Mouse (Mus musculus): Measurements from ENCODE around the gene Adamtsl1. TPM values are rescaled to one million over a fixed set of nuclear protein-coding genes. Genes with fewer than 3 reads are reported as not detected.

Gene Adamtsl1
- polyA plus RNA-seq, 1 experiment from 2014 or later = 7.7 TPM

DNA sequence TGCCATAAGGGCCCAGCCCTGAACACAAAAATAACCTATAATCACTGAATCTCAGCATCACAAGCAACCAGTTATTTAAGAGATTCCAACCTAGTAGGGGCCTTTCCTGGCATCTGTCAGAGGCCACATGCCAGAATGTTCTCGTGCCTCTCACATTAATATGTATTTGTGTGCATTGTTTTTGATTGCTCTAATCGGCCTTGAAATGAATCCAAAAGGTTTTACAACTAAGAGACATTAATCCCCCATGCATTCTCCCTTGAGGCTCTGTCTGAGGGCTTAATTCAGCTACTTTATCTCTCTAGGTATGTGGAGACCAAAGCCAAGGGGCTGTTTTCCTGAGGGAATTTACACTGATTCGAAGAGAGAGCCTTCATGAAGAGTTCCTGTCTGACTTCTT, 250.5 kb downstream of the Adamtsl1 start:
- Histone ChIP-seq H3K4me3 (replicated peaks) (no peak overlapping the region), H3K9ac (no peak overlapping the region), H3K4me2 (replicated peaks) (no peak overlapping the region), H3K27ac (no peak overlapping the region), H3K27me3 (replicated peaks) (no peaks in the 10 kb centered on the region), H3K9me3 (no peaks in the 10 kb centered on the region), H3K36me3 (no peaks in the 10 kb centered on the region), H3K4me1 (replicated peaks) (no peaks in the 10 kb centered on the region)
- no peak for ATAC-seq
- 76% methylated on average over 3 of the region's 3 CpGs for WGBS

DNA sequence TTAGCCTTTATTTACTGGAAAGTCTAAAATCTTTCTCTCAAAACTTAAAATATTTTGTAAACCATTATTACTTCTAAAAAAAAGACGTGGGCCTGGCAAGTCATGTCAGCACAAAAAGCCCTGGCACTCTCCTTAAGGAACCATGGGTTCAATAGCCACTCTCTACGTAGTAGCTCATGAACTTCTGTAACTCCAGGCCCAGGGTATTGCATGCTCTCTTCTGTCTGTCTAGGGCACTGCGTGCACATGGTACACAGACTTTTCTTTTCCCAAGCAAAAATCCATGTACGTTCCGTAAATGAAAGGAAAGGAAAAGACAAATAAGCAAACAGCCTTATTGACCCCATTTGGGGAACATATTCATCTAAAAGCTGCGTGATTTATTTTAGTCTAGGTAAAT, 253.7 kb downstream of the Adamtsl1 start:
- Histone ChIP-seq H3K9me3 (no peaks in the 10 kb centered on the region), H3K4me1 (replicated peaks) (no peaks in the 10 kb centered on the region), H3K27ac (no peak overlapping the region), H3K36me3 (no peaks in the 10 kb centered on the region), H3K9ac (no peak overlapping the region), H3K4me3 (replicated peaks) (no peak overlapping the region), H3K27me3 (replicated peaks) (no peaks in the 10 kb centered on the region), H3K4me2 (replicated peaks) (no peak overlapping the region)
- WGBS = 69% methylated on average over 6 of the region's 6 CpGs
- no peak for ATAC-seq

DNA sequence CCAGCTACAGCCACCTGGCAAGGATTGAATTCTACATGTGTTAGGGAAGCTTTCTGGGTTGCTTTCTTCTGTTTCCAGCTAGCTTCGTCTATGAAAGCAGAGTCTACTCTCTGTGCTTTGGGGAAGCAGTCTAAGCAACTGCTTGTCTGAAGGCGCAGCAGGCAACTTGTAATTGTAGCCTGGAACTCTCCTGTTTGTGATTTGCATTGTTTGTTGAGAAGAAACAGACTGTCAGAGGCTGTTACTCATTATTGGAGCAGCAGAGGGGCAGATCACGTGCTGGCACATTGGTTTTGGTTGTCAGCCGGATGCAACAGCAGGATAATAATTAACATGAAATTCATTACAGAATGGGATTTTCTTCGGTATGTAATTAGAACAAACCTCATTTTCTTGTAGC, 254.1 kb downstream of the Adamtsl1 start:
- no peak for ATAC-seq
- 34% methylated on average over 5 of the region's 5 CpGs for WGBS
- H3K27ac ChIP-seq = no peak overlapping the region

DNA sequence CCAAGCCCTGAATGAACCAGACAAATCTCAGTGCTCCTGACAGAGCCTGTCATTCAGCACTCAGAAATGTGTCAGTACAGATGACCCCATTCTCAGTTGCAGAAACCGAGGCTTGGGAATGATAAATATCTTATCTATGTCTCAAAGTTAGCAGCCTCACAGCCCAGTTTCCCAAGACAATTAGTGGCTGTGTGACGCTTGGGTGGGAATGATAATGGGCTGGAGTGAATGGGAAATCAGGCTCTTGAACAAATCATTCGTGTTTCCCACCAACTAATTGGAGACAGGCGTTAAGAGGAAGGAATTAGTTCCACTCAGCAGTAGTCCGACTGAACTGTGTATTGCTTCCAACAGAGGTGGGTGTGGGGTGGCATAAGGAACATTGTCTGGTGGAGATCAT, 268.5 kb downstream of the Adamtsl1 start:
- Histone ChIP-seq H3K4me2 (replicated peaks) (no peak overlapping the region), H3K9me3 (no peaks in the 10 kb centered on the region), H3K9ac (no peak overlapping the region), H3K27ac (no peak overlapping the region), H3K27me3 (replicated peaks) (no peaks in the 10 kb centered on the region), H3K36me3 (no peaks in the 10 kb centered on the region), H3K4me3 (replicated peaks) (no peak overlapping the region), H3K4me1 (replicated peaks) (no peaks in the 10 kb centered on the region)
- 65% methylated on average over 5 of the region's 5 CpGs for WGBS
- ATAC-seq = no peak

More for the DNA sequence above, 254.1 kb downstream of the Adamtsl1 start:
- Histone ChIP-seq H3K9ac (no peak overlapping the region), H3K4me3 (replicated peaks) (no peak overlapping the region), H3K27me3 (replicated peaks) (no peaks in the 10 kb centered on the region), H3K4me2 (replicated peaks) (no peak overlapping the region), H3K9me3 (no peaks in the 10 kb centered on the region), H3K36me3 (no peaks in the 10 kb centered on the region), H3K4me1 (replicated peaks) (no peaks in the 10 kb centered on the region)

DNA sequence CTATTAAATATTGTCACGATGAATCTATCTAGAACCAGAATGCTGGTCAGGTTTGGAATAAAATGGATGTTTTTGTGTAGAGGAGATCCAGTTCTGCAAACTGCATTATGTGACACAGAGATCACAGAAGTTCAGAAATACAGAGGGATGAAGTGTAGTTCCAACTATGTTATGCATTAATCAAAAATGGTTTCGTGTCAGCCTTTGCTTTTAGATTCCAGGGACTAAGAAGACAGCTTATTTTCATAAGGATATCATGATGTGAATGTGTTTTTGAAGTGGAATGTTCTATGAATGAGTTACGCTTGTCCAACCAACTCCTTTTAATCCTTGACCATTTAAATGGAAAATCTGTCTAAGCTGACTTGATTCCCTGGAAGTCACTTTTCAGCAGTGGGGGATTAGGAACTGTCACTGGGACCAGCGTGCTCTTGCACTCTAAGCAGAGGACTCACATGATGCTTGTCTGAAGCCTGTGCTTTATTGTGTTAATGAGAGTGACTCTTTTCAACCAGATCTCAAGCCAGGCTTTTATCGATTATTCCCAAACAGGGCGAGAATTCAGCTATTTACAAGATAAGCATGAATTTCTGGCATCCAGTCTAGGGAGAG, 269.9 kb downstream of the Adamtsl1 start:
- no peaks in the 10 kb centered on the region for H3K9me3 ChIP-seq
- no peaks in the 10 kb centered on the region for H3K36me3 ChIP-seq
- H3K4me1 ChIP-seq (replicated peaks) = no peaks in the 10 kb centered on the region
- H3K9ac ChIP-seq = no peak overlapping the region
- H3K4me2 ChIP-seq (replicated peaks) = no peak overlapping the region
- no peaks in the 10 kb centered on the region for H3K27me3 ChIP-seq (replicated peaks)
- 57% methylated on average over 6 of the region's 6 CpGs for WGBS
- no peak overlapping the region for H3K4me3 ChIP-seq (replicated peaks)
- no peak overlapping the region for H3K27ac ChIP-seq
- no peak for ATAC-seq

DNA sequence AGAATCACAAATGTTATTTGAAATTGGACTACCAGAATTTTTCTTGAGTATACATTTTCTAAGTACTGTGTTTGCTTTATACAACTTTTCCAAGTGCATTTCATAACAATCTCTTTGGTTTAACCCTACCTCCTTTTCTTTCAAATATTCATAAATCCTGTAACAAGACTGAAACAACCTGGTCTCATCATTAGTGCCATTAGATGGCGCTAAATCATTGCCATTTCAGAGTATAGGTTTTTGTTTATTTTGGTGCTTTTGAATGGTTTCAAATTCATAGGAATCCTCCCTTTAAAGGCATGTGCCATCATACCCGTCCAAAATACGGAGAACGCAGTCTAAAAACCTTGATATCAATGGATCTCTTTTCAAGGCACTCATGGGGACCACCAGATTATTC, 270.5 kb downstream of the Adamtsl1 start:
- Histone ChIP-seq H3K27me3 (replicated peaks) (no peaks in the 10 kb centered on the region), H3K36me3 (no peaks in the 10 kb centered on the region), H3K4me3 (replicated peaks) (no peak overlapping the region), H3K9me3 (no peaks in the 10 kb centered on the region), H3K4me2 (replicated peaks) (no peak overlapping the region), H3K4me1 (replicated peaks) (no peaks in the 10 kb centered on the region), H3K9ac (no peak overlapping the region), H3K27ac (no peak overlapping the region)
- no peak for ATAC-seq
- WGBS = 67% methylated on average over 4 of the region's 4 CpGs

DNA sequence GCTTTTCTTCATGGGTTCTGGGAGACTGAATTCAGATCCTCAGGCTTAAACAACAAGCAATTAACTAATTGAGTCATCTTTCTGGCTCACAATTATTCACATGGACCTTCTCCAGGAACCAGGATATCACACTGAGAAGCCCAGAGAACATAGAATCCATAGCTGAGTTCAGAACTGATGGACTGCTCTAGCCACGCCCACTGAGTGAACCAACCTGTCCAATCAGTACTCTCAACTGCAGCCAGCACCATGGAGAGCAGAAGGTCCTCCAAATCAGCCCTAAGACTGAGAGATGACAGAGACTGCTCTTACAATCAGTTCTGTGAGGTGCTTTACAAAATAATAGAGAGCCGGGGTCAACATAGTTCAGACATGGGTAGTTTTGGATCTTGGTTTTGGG, 276.3 kb downstream of the Adamtsl1 start:
- no peaks in the 10 kb centered on the region for H3K9me3 ChIP-seq
- no peak for ATAC-seq
- no peaks in the 10 kb centered on the region for H3K4me1 ChIP-seq (replicated peaks)
- H3K36me3 ChIP-seq = no peaks in the 10 kb centered on the region
- 59% methylated on average over 2 of the region's 2 CpGs for WGBS
- no peak overlapping the region for H3K4me2 ChIP-seq (replicated peaks)
- H3K27ac ChIP-seq = no peak overlapping the region
- no peak overlapping the region for H3K9ac ChIP-seq
- no peaks in the 10 kb centered on the region for H3K27me3 ChIP-seq (replicated peaks)
- no peak overlapping the region for H3K4me3 ChIP-seq (replicated peaks)

DNA sequence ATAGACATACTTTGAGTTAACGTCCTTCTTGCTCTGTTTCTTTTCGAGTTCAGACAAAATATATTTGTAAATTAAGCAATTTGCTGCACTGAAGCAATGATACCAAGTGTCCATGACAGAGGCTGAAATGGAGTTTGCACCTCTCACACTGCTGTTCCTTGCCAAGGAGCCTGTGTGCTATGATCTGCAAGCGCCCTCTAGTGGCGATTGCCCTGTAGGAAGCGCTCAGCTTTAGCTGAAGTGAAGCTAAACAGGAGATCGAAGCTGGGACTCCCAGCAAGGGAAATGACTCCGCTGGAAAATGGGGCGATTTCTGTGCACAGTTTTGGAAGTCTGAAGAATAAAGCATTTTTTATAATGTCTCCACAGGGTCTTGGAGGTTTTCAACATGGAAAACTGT, 287.8 kb downstream of the Adamtsl1 start:
- 3% methylated on average over 8 of the region's 8 CpGs for WGBS
- H3K9ac ChIP-seq = no peak overlapping the region
- no peak overlapping the region for H3K27ac ChIP-seq
- H3K36me3 ChIP-seq = no peaks in the 10 kb centered on the region
- no peak overlapping the region for H3K4me3 ChIP-seq (replicated peaks)
- H3K4me2 ChIP-seq (replicated peaks) = no peak overlapping the region
- peak; percentile 80 for ATAC-seq
- H3K27me3 ChIP-seq (replicated peaks) = no peaks in the 10 kb centered on the region
- H3K9me3 ChIP-seq = no peaks in the 10 kb centered on the region
- no peaks in the 10 kb centered on the region for H3K4me1 ChIP-seq (replicated peaks)

DNA sequence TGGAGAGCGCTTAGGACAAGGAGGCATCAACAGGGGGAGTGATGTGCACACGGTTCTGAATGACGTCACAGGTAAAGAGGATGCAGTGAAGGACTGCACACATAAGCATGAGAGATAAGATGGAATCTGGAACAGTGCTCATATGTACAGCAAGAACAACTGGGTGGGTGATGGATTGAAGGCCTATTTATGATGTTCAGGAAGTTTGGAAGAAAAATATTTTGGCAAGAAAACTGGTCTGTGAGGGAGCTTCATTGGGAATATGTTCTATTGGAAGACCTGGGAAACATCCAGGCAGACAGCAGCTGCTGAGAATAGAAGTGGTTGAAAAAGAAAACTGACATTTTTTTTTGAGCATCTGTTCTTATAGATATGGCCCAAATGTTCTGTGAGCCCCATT, 300.4 kb downstream of the Adamtsl1 start:
- Histone ChIP-seq H3K36me3 (no peaks in the 10 kb centered on the region), H3K9me3 (no peaks in the 10 kb centered on the region), H3K9ac (no peak overlapping the region), H3K4me1 (replicated peaks) (no peaks in the 10 kb centered on the region), H3K4me3 (replicated peaks) (no peak overlapping the region), H3K4me2 (replicated peaks) (no peak overlapping the region), H3K27ac (no peak overlapping the region), H3K27me3 (replicated peaks) (no peaks in the 10 kb centered on the region)
- WGBS = 67% methylated on average over 3 of the region's 3 CpGs
- no peak for ATAC-seq

DNA sequence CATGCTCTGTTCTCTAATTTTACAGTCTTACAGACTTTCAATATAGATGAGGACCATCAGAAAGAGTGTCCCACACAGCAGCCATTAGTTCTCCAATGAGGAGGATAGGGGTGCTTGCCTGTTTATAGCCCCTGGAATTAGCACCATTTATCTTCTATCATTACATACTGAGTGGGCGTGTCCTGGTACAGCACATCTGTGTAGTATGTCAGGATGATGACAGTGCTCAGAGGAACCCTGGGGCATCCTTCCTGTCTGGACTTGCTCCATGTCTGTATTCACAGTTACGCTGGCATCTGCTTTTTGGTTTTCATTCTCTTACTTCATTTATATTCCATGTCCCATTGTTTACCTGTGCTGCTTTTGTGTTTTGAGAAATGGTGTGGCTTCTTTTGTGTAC, 304.5 kb downstream of the Adamtsl1 start:
- Histone ChIP-seq H3K9ac (no peak overlapping the region), H3K36me3 (no peaks in the 10 kb centered on the region), H3K9me3 (no peaks in the 10 kb centered on the region), H3K27ac (no peak overlapping the region), H3K4me2 (replicated peaks) (no peak overlapping the region), H3K4me1 (replicated peaks) (no peaks in the 10 kb centered on the region), H3K27me3 (replicated peaks) (no peaks in the 10 kb centered on the region), H3K4me3 (replicated peaks) (no peak overlapping the region)
- no peak for ATAC-seq
- 56% methylated on average over 2 of the region's 2 CpGs for WGBS

DNA sequence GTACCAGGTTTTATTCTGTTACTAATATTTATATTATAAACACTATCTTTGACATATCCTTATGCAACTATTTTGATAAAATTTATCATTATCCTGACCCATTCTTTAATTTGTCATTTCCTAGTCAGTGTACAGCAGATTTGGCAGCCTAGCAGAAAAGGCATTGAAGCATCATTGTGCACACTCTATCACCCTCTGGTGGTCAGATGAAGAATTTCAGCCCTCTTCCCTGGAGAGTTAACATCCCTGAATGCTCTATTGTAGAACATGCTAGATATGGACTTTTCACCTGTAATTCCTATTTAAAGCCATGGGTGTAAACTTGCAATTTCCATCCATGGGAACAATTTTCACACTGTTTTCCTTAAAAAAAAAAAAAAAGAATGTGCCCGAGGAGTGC, 305.2 kb downstream of the Adamtsl1 start:
- ATAC-seq = no peak
- Histone ChIP-seq H3K9me3 (no peaks in the 10 kb centered on the region), H3K27me3 (replicated peaks) (no peaks in the 10 kb centered on the region), H3K27ac (no peak overlapping the region), H3K4me3 (replicated peaks) (no peak overlapping the region), H3K4me2 (replicated peaks) (no peak overlapping the region), H3K4me1 (replicated peaks) (no peaks in the 10 kb centered on the region), H3K36me3 (no peaks in the 10 kb centered on the region), H3K9ac (no peak overlapping the region)
- 80% methylated on average over 1 of the region's 1 CpGs for WGBS

DNA sequence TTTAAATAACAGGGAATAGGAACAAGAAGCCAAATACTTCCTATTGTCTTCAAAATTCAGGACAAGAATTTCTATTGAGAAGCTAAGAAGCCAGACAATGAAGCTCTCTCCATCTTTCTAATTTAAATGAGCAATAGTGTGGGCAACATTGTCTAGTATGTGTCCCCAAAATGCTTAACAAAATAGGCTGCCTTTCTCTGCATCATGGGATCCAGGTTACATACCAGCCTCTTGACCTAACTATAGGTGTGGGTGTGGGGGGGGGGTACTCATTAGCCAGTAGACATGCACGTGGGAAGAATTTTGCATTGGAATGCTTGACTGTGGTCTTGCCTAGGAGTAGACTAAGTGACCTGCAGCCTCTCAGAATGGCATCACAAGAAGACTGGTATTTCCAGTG, 305.9 kb downstream of the Adamtsl1 start:
- no peak for ATAC-seq
- no peaks in the 10 kb centered on the region for H3K27me3 ChIP-seq (replicated peaks)

DNA sequence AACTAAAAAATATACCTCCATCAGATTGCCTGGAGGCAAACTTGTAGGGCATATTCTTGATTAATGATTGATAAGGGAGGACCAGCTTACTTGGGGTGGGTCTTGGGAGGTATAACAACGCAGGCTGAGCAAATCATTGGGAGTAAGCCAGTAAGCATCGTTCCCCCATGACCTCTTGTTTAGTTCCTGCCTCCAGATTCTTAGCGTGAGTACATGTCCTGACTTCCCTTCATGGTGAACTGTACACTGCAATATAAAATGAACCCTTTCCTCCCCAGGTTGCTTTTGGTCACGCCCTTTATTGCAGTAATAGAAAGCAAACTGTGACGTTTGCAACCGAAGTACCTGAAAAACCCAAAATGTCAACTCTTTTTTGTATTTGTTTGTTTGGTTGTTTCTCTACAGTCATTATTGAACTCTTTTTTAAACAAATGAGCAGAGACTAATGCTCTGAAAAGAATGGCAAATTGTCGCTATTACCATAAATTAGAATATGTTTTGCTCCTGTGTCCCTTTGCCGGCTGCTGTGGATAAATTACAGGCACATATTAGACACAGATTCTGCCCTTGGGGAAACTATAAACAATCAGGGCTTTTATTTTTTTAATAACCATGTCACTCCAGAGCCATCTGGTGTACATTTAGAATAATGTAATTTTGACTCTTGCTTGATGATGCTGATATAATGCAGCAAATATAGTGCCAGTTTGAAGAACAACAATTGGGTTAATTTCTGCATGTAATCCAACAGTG, 310.2 kb downstream of the Adamtsl1 start:
- H3K27ac ChIP-seq = no peak overlapping the region
- no peak overlapping the region for H3K4me2 ChIP-seq (replicated peaks)
- ATAC-seq = no peak
- H3K27me3 ChIP-seq (replicated peaks) = no peaks in the 10 kb centered on the region
- H3K9ac ChIP-seq = no peak overlapping the region
- 57% methylated on average over 8 of the region's 8 CpGs for WGBS
- H3K9me3 ChIP-seq = no peaks in the 10 kb centered on the region
- no peaks in the 10 kb centered on the region for H3K4me1 ChIP-seq (replicated peaks)
- no peak overlapping the region for H3K4me3 ChIP-seq (replicated peaks)
- H3K36me3 ChIP-seq = no peaks in the 10 kb centered on the region

More for the DNA sequence above, 305.9 kb downstream of the Adamtsl1 start:
- H3K9ac ChIP-seq = no peak overlapping the region
- 31% methylated on average over 1 of the region's 1 CpGs for WGBS
- no peak overlapping the region for H3K4me2 ChIP-seq (replicated peaks)
- H3K4me1 ChIP-seq (replicated peaks) = no peaks in the 10 kb centered on the region
- H3K36me3 ChIP-seq = no peaks in the 10 kb centered on the region
- H3K9me3 ChIP-seq = no peaks in the 10 kb centered on the region
- H3K4me3 ChIP-seq (replicated peaks) = no peak overlapping the region
- H3K27ac ChIP-seq = no peak overlapping the region

Measured in intestine, embryonic 15.5 days (tissue).